Mouse (Mus musculus) liver, adult 2 months (tissue): ENCODE results near the gene Neurog1.

Experiments used
- CTCF ChIP-seq: fragments of 200-500 bp; IDR thresholded peaks from 2 replicates; pipeline ENCODE4 v1.5.1; 2011; ENCODE audit warnings: low read depth, low read length, control low read depth
- POLR2A ChIP-seq: fragments of 200-500 bp; IDR thresholded peaks from 2 replicates; pipeline ENCODE4 v1.6.1; 2011; ENCODE audit warnings: low read length, control low read depth; ENCODE audit not compliant: insufficient read depth; ENCODE audit errors: extremely low read depth

- TF ChIP-seq POLR2A: no peak
- TF ChIP-seq CTCF: no peak
Observed at GRCm38 (mm10) chr13:56221995-56222848, 29.7 kb downstream of the Neurog1 start.
